Mouse (Mus musculus) right cerebral cortex, postnatal 36 days (tissue): ENCODE measurements around the gene Rasl12.

Experiments used
- DNase-seq, 2 experiments: peaks; one replicate each; pipeline ENCODE4 v3.0.0; 2022; ENCODE audit warnings: low spot score in 2 of 2, mixed read lengths in 1 of 2

Rasl12 gene

DNA sequence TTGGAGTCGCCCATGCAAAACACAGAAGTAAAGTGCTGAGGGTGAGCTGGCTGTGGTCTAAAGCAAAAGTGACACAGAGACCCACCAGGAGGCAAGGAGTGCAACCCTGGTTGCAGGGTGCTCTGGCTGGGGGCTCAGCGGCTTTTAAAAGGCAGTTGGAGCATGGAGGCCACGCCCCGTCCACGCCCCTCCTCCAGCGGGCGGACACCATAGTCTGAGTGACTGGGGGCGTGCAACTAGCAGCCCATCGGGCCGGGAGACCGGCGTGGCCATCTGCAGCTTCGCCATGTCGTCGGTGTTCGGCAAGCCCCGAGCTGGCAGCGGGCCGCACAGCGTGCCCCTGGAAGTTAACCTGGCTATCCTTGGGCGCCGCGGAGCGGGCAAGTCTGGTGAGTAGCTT is at the start of gene Rasl12:
TSS of gene Rasl12 (plus strand) at position 228 of the 400 bp plus-strand sequence.
- peak in 1 of 2 experiments; percentile 18 for DNase-seq

DNA sequence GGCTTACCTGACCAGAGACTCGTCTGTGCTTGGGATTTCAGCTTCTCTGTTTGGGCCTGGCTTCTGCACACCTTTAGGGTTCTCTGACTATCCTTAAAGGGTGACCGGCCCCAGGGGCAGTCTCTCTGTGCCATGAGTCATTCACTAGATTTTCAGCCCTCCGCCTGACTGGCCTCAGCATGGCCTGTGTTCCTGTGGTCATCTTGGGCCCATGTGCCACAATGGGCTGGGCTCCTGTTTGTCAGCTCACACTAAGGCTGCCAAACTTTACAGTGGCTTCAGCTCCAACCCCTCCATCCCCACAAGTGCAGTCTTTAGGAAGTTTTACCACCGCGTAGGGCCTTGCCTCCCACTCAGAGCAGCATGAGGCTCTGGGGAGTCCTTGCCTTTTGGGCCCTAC is 45.1 kb upstream of the Rasl12 start:
- DNase-seq = no peak

DNA sequence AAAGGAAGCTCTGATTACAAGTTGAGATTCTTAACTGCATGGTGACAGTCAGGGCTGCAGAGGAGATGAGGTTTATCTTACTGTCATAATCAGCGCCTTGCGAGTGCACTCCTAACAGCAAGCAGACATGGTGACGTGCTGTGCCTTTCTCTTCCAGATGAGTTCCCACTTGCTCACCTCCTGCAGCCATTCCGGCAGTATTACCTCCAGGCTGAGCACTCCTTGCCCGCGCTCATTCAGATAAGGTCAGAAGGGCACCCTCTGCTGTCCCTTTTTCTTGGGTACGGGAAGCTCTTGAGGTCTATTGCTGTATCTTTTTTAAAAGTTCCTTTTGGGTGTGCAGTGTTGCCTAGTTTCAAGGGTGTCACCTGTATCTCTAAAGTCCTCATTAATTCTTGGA is 41.7 kb upstream of the Rasl12 start:
- DNase-seq = no peak

DNA sequence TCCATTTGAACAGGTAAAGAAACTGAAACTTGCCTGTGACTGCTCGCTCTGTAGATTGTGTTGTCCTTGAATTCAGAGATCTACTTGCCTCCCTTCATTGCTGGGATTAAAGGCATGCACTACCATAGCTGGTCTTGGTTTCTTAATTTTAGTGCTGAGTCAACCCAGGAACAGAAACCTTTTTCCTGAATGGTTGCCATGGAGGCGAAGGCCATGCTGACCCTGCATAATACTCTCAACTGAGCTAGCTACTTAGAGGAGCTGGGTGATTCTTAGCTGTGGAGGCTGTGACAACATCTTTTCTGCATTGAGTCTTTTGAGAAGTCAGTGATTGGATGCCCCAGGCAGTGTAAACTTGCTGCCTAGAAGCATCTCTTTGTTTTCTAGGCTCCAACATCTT is 41.3 kb upstream of the Rasl12 start:
- DNase-seq = no peak

DNA sequence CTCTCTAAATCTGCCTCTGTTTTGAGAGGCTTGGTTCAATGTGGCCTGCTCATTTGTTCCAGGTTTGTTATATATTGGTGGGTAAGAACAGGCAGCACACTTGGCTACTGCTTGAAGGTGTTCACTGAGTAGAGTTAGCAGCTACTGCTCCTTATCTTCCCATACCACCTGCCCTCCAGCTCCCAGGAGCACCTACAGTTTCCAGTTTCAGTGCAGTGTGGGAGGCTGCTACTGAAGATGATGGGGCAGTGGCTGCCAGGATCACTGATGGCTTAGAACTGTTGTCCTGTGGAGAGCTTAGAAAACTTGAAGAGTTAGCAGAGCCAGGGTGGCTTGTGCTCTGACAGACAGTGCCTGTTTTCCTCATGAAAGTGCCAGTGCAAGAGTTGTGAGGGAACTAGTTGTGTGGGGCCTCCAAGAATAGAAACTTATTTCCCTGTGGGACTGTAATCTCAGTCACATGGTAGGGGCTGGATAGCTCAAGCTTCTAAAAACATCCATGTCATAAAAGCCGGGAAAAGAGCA is 39.3 kb upstream of the Rasl12 start:
- DNase-seq = no peak

DNA sequence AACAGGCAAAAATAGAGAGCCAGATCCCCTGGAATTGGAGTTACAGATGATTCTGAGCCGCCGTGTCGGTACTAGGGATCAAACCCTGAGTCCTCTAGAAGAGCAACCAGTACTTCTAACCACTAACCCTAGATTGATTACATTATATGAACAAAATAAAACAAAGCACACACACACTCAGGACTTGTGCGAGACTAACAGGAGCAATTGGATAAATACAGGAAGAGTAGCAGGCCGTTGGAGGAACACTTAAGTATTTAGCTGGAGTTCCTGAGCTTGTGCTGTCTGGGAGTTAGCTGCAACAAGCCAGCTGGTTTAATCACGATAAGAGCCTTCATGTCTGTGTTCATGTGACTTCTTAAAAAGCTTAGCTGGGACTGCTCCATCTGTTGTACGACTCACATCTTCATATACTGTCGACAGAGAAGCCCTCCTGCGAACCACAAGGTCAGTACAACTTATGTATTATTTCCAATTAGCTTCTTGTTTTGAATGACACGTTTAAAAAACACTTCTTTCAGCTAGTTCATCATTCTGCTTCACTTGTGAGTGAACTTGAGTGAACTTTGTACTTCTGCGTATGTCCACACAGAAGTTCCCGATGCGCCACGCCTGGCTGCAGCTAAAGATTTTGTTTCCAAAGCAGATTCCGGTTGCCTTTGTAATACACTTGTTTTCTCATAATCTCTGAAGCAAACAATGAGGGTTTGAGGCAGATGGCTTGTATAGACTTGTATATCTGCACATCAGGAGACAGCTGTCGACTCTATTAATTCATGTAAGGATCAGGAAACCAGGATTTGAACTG is 37.5 kb upstream of the Rasl12 start, which contains the start of gene Ubap1l:
TSS of gene Ubap1l (plus strand) at position 401 of the 808 bp plus-strand sequence.
- no peak for DNase-seq

DNA sequence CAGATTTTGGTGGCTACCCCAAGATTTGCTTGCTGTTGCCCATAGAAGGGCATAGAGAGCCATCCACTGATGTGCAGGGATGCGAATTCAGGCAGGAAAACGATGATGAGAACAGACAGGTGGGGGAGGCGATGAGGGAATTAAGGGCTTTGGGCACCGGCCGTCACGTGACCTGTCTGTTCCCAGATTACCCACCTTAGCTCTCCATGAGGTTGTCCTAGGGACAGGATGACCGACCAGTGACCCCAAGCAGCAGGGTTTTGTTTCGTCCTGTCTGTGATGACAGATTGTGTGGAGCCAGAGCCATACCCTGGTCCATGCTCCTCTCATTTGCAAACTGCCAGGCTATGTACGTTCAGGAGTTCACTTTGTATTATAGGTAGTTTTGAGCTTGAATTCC is 34.6 kb upstream of the Rasl12 start:
- DNase-seq = no peak

DNA sequence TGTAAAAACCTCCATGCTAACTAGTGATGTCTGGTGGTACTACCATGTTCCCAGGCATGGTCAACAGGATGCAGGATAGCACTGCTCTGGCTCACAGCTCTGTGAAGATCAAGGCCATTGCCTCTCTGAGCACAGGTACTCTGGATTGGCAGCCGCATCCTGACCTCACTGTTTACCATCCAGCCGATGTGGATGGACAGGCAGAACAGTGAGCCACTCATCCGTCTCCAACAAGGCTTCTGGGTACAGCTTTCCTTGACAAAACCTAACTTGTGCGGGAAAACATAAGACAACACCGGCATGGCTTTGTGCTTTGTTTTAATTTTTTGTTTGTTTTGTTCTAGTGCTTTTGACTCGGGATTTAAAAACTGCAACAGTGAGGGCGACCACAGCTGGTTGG is 32.6 kb upstream of the Rasl12 start:
- DNase-seq = no peak

DNA sequence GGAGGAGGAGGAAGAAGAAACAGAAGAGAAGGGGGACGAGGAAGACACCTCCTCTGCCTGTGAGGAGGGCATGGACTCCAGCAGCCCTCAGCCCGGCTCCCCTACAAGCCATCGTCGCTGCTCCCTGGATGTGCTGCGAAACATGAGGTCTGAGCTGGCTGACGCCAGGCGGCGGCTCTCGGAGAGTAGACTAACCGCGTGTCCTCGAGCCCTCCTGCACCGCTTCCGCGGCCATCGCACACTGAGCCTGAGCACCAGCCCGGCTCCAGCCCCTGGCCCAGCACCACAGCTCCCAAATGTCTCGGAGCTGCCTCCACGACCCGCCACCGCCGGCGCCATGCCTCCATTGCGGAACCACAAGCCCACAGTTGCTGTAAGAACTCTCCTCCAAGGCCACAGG is 26.6 kb upstream of the Rasl12 start:
- no peak for DNase-seq

DNA sequence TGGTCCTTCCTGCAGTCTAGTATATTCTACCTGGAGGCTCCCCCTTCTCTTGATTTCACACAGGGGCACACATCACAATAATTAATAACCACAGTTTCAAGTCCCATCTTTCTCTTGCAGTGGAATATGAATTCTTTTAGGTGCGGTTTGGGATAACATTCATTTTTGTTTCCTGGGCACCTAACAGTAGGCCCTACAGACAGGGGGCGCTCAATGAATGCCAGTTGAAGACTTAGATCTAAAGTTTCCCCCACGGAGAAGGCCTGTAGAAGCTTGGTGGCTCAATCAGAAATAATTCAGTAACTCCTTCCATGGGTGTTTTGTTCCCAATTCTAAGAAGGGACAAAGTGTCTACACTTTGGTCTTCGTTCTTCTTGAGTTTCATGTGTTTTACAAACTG is 25.9 kb upstream of the Rasl12 start:
- DNase-seq = no peak

DNA sequence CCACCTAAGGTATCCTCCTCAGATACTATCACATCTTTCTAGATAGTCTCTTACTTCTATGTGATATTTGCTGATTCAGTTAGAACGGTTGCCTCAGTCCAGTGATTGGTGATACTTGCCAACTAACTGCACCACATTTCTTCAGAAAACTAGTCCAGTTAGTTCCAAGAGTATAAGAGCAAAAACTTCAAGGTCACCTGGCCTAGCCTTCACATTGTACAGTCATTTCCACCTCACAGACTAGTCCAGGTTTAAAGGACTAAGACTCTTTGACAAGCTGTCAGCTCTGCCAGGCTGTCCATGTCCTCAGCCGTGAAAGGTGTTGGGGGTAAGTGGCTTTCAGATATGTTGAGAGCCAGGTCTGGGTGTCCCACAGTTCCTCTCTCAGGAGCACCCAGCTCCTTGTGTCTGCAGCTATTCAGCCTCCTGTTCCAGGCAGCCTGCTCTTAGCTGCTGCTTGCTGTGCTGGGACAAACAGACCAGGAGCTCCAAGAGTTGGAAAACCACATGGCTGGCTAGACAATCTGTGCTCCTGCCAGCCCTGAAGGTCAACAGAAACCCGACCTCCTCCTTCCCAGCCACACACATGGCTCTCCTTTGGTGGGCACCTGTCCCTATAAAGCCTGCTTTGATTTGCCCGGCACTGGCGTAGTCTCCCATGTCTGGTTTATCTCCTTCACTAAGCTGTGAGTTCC is 23.7 kb upstream of the Rasl12 start:
- DNase-seq = no peak

DNA sequence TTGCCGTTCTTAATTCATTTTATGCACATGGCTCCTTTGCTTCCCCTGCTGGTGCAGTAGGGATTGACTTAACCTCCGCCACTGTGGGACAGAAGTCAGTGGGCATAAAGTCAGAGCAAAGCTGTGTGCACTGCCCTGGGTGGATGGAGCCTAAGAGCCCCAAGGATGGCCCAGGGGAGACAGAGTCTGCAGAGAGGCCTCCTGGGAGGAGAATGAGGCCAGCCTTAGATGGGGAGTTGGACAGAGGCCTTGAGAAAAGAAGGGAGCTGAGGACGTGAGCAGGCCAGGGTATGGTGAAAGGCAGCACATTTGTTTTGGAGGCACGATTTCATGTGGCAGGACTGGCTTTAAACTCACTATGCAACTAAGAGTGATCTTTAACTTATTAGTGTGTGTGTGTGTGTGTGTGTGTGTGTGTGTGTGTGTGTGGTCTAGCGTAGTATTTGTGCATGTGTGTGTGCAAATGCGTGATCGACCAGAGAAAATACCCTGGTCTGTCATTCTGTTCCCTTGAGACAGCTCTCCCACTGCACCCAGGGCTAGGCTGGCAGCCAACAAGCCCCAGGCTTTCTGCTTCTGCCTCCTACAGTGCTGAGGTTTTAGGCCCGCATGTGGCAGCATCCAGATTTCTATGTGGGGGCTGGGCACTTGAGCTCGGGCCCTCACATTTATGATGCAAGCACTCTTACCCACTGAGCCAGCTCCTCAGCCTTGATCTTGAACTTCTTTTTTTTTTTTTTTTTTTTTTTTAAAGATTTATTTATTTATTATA is 23.0 kb upstream of the Rasl12 start:
- DNase-seq = peak; percentile 63 to 74

DNA sequence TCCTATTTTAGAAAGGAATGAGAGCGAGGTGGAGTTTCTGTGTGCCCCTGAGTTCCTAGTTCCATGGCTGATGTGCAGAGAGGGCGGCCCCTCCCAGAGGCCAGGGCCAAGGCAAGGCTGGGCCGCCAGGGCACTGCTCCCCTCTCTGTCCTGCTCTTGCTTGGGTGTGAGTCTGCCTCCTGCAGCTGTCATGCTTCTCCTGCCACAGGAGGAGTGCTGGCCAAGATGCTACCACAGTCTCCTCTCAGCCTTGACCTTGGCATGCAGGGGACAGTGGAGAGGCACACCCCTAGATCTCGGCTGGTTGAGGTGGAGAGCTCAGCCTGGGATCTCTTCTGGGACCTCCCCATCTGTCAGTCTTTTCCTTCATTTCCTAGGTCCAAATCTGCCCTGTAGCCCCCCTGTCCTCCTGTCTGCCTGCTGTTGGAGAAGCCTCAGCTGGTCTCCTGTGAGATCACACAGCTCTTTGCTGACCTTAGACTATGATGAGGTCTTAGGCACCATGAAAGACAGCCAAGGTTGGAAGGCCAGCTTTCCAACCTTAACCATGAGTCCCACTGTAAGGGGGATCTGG is 17.2 kb upstream of the Rasl12 start:
- no peak for DNase-seq

DNA sequence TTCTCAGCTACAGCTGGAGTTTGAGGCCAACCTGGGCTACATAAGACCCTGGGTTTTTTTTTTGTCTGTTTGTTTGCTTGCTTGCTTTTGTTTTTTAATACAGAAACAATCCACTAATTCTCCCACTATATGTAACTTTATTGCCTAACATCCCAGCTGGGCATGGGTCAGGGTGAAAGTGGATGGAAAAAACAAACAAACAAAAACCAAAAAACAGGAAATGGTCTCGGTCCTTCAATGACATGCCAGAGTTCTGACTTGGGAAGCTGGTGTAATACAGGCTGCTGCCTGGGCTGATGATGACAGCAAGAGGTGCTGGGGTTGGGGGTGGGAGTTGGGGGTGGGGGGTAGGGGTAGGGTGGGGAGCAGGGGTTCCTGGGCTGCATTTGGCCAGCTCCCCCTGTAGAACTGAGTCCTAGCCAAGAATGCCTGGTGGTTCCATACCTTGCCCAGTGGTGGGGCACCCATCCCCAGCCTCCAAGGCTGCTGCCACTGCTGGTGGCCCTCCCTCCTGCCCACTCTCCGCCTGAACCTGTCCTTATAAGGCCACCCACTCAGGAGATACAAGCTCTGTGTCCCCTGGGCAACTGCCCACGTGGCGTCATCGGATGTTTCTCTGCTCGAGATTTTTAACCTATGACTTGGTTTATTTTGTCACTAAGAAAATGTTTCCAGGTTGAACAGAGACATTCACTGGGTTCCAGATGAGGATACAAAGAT is 16.1 kb upstream of the Rasl12 start:
- DNase-seq = no peak

DNA sequence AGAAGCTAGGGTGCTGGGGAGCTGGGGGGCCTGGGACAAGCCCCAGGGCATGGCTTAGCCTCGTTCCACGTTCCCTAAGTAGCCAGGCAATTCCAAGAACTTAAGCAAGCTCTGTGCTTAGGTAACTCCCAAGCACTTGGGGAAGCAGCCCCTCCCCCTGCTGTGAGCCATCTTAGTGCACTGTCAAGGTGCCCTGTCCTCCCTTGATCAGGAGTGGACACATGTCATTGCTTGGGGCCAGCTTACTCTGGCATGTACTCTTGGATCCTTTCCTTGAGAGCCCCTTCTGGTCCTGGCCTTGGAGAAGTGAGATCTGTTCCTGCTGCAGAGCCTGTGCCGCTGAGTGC is 15.6 kb upstream of the Rasl12 start:
- no peak for DNase-seq

DNA sequence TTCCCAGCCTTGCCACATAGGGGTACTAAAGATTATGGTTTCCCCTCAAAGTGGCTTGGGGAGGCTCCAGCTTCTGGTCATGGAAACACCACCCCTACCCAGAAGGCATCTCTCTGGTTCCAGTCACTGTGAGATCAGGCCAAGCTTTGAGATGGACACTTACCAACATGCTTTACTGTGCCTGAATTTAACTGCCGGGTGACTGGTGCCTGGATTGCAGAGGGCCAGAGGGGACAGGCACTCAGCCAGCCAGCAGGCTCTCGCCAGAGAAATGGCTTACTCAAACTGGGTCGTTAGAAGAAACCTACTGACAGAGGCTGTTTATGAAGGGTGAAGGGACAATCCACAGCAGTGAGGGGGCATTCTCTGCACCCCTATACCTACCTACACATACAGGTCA is 14.0 kb upstream of the Rasl12 start:
- no peak for DNase-seq

DNA sequence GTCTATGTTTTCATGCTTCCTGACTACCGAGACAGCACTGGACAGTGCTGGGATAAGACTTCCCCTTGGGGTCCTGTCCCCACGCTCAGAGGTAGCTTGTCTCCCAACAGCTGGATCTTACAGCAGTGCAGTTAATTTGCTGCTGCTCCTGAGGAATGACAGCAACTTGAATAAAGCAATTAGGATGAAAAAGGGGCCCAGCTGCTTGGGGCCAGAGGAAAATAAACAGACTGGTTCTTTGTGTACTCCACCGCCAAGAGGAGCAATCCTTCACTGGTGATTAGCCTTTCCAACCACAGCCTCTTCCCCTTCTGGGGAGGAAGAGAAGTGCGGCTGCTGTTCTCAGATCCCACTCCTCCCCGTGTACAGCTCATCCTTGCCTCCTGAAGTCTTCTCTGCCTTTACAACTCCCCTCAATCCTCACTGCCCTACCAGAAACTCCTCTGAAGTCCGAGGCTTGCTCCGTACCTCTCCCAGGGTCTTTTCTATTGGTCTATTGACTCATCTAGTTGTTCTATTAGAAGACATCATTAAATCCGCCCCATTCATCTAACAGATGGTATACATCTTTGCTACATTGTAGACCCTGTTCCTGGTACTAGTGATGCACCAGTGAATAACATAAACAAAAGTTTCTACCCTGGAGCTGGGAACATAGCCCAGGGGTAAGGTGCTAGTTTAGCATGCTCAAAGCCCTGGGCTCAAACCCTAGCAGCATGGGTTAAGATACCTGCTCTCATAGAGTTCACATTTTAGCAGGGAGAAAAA is 11.7 kb upstream of the Rasl12 start:
- DNase-seq = no peak

DNA sequence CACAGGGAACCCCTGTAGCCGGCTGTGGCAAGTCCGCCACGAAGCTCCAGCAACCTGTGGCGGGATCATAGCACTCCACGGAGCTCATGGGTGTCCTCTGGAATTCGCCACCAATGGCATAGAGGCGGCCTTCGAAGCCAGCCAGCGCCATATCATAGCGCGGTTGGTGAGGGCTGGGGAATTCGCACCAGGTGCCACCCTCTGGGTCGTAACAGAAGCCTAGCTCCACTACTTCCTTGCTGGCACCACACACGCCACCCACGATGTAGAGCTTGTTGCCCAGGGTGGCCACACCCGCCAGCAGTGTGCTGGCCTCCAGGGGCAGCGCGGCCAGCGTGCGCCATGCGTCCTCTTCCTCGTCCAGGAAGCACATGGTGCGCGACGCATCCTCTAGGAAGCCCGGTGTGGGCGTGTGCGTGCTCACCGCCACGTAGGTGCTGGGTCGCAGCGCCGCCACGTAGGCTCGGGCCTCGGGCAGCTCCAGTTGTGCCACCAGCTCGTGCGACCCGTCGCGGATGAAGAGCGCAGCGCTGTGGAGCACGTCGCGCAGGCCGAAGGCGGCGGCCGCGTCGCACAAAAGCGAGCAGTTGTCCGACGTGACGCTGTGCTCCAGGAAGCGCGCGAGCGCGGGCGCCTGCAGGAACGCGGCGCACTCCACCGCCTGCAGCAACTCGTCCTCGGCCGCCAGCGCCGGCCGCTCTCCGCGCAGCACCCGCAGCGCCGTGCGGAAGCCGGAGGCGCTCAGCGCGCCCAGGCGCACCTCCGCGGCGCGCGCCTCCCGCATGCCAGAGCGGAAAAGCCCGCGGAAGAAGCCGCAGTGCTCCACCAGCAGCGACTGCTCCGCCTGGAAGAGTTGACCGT is 7.3 kb upstream of the Rasl12 start:
- no peak for DNase-seq

DNA sequence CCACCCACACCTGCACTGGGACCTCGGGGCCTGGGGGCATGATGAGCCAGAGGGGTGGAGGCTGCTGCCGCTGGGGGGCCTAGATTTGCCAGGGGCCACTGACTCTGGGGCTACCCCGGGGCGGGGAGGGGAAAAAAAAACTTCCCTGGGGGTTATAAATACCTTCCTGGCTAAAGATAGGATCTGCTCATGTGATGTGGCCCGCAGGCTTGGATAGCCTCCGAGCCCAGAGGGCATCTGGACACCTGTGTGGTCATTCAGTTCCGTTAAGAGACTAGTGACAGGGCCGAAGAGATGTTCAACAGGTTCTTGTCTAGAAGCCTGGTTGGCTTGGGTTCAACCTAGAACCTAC is 6.7 kb upstream of the Rasl12 start, which contains the start of gene Kbtbd13:
TSS of gene Kbtbd13 (minus strand) at position 40 of the 352 bp plus-strand sequence.
- DNase-seq = no peak
